Mouse (Mus musculus): Measurements from ENCODE around the gene Sowahc.

- TF ChIP-seq CTCF (conservative IDR thresholded peaks at IDR 0.05; ENCODE audit: low read length) (no peak), POU5F1 (IDR thresholded peaks at IDR 0.05; ENCODE audit: borderline replicate concordance, low read length) (no peak)
These were observed 2.1 kb downstream of the Sowahc start for GRCm38 (mm10) chr10:59223890-59224289.

All from E14TG2a.4 (cell line).